Mouse (Mus musculus): Measurements from ENCODE around the gene Stat5b. TPM values are rescaled to one million over a fixed set of nuclear protein-coding genes. Genes with fewer than 3 reads are reported as not detected.

Stat5b gene
- polyA plus RNA-seq, 1 experiment from 2014 or later: 19.8 TPM

DNA sequence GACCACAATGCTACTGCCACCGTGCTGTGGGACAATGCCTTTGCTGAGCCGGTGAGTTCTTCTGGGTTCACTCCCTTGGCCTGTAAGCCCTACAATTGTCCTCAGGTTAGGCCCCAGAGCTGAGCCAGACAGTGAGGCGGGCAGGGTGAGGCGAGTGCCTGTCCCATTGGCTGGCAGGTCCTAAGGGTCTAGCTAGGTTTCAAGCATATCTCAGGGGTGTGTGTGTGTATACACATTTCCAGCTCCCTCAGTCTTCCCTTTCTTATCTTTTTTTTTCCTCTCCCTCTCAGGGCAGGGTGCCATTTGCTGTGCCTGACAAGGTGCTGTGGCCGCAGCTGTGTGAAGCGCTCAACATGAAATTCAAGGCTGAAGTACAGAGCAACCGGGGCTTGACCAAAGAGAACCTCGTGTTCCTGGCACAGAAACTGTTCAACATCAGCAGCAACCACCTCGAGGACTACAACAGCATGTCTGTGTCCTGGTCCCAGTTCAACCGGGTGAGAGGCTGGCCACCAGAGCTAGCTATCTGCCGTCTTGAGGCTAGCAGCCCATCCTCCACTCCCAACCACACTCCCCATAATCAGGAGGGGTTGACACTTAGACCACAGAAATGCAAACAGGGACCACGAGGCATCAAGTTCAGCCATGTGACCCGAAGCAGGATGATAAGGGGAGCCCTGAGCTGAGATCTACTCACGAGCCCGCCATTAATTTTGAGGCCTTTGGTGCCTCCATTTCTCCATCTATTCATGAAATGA, 29.0 kb upstream of the Stat5b start:
- Histone ChIP-seq H3K4me2 (replicated peaks; ENCODE audit: low read depth, low read length) (no peak overlapping the region), H3K36me3 (ENCODE audit: control insufficient read depth, insufficient read depth, low read length) (no peaks in the 10 kb centered on the region), H3K4me1 (ENCODE audit: control insufficient read depth, insufficient read depth, low read length) (no peaks in the 10 kb centered on the region), H3K9me3 (ENCODE audit: control insufficient read depth, low read length) (no peaks in the 10 kb centered on the region), H3K4me3 (ENCODE audit: low read length) (no peak overlapping the region), H3K9ac (ENCODE audit: low read depth, low read length) (no peak overlapping the region), H3K27ac (ENCODE audit: low read depth, low read length) (no peak overlapping the region), H3K27me3 (ENCODE audit: control insufficient read depth, insufficient read depth, low read length) (no peaks in the 10 kb centered on the region)
- no peak for ATAC-seq (ENCODE audit: low FRiP score, low TSS enrichment)
- WGBS: 88% methylated on average over 15 of the region's 15 CpGs

DNA sequence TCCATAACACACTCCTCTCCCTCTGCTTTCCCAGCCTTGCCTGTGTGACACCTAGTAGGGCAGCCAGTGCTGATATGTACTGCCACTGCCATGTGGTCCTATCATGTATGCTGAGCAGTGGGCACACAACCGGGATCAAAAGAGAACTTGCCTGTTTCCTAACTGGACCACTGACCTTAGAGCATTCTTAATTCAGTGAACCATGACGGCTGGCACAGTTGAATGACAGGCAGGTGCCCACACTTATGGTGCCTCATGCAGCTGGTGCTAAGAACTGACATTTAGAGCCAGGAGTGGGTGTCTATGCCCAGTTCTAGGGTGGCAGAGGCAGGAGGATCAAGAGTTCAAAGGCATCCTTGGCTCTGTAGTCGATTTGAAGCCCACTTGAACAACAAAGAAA, 25.2 kb upstream of the Stat5b start:
- Histone ChIP-seq H3K9ac (ENCODE audit: low read depth, low read length) (no peak overlapping the region), H3K36me3 (ENCODE audit: control insufficient read depth, insufficient read depth, low read length) (no peaks in the 10 kb centered on the region), H3K4me2 (replicated peaks; ENCODE audit: low read depth, low read length) (no peak overlapping the region), H3K27me3 (ENCODE audit: control insufficient read depth, insufficient read depth, low read length) (no peaks in the 10 kb centered on the region), H3K9me3 (ENCODE audit: control insufficient read depth, low read length) (no peaks in the 10 kb centered on the region), H3K27ac (ENCODE audit: low read depth, low read length) (no peak overlapping the region), H3K4me3 (ENCODE audit: low read length) (no peak overlapping the region), H3K4me1 (ENCODE audit: control insufficient read depth, insufficient read depth, low read length) (no peaks in the 10 kb centered on the region)
- ATAC-seq (ENCODE audit: low FRiP score, low TSS enrichment): no peak
- WGBS: 65% methylated on average over 3 of the region's 3 CpGs

DNA sequence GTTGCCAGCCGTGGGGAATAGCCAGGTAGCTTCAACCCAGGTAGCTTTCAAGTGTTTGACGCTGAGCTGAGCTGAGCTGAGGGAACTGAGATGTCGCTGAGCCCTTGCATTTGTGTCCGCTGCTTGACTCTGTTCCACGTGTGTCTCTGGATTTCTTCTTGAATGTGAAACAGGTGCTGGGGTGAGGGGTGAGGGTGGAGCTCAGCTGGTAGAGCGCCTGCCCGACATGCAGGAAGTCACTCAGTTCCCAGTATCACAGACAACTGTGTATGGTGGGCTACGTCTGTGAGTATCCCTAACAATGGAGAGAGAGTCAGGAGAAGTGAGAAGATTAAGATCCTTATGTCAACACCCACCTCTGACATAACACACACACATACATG, 20.4 kb upstream of the Stat5b start:
- Histone ChIP-seq H3K4me3 (ENCODE audit: low read length) (no peak overlapping the region), H3K9ac (ENCODE audit: low read depth, low read length) (no peak overlapping the region), H3K36me3 (ENCODE audit: control insufficient read depth, insufficient read depth, low read length) (no peaks in the 10 kb centered on the region), H3K4me2 (replicated peaks; ENCODE audit: low read depth, low read length) (no peak overlapping the region), H3K27ac (ENCODE audit: low read depth, low read length) (no peak overlapping the region), H3K9me3 (ENCODE audit: control insufficient read depth, low read length) (no peaks in the 10 kb centered on the region), H3K4me1 (ENCODE audit: control insufficient read depth, insufficient read depth, low read length) (no peaks in the 10 kb centered on the region), H3K27me3 (ENCODE audit: control insufficient read depth, insufficient read depth, low read length) (no peaks in the 10 kb centered on the region)
- 81% methylated on average over 8 of the region's 8 CpGs for WGBS
- no peak for ATAC-seq (ENCODE audit: low FRiP score, low TSS enrichment)

DNA sequence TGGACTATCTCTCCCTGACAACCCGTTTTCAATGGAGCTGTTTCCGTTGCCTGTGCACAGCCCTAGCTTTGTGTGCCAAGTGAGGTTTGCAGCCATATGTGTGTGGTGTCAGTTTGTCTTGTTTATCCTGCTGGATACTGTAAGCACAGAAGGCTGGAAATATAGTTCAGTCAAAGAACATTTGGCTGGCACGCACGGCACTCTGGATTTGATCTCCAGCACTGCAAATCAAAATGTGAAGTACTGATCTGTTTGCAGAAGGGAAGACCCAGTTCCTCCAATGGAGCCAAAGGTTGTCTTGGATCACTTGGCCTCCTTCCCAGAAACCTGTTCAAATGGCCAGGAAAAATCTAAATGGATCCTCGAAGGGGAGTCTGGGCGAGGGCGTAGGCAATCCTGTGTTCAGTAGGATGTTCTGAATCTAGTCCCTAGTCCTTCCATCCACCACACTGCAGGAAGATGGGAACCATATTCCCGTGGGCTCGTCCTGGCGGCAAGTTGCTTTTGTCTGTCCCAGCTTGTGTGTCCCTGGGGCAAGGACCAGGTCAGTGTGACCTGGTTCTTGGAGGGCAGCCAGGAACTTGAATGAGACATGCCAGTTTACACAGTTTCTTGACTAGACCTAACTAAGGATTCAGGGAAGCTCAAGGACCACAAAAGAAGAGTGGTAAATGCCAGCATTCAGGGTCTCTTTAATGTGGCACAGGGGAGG, 19.9 kb upstream of the Stat5b start:
- 80% methylated on average over 10 of the region's 10 CpGs for WGBS
- no peak overlapping the region for H3K4me2 ChIP-seq (replicated peaks; ENCODE audit: low read depth, low read length)
- no peak overlapping the region for H3K4me3 ChIP-seq (ENCODE audit: low read length)
- no peak for ATAC-seq (ENCODE audit: low FRiP score, low TSS enrichment)
- no peak overlapping the region for H3K27ac ChIP-seq (ENCODE audit: low read depth, low read length)
- no peaks in the 10 kb centered on the region for H3K36me3 ChIP-seq (ENCODE audit: control insufficient read depth, insufficient read depth, low read length)
- H3K9me3 ChIP-seq (ENCODE audit: control insufficient read depth, low read length): no peaks in the 10 kb centered on the region
- H3K9ac ChIP-seq (ENCODE audit: low read depth, low read length): no peak overlapping the region
- H3K27me3 ChIP-seq (ENCODE audit: control insufficient read depth, insufficient read depth, low read length): no peaks in the 10 kb centered on the region
- no peaks in the 10 kb centered on the region for H3K4me1 ChIP-seq (ENCODE audit: control insufficient read depth, insufficient read depth, low read length)

DNA sequence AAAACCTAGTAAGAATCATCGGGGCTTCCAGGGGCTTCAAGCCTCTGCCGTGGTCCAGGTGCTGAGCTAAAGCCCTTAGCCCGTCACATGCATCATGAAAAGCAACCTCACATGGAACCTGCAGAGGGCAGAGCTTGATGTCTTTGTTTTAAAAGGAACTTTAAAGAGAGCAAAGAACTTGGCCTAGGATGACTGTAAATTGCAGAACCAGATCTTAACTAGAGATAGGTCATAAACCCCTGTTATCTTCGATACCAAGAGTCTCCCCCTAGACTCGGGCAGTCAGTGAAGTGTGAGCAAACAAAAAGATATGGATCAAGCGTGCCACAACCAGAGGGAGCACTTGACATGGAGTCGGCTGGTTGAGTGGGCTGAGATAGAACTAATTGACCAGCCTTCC, 15.1 kb upstream of the Stat5b start:
- H3K4me1 ChIP-seq (ENCODE audit: control insufficient read depth, insufficient read depth, low read length): no peaks in the 10 kb centered on the region
- H3K27me3 ChIP-seq (ENCODE audit: control insufficient read depth, insufficient read depth, low read length): no peaks in the 10 kb centered on the region; the same call in 1 of the 2 replicates
- no peak for ATAC-seq (ENCODE audit: low FRiP score, low TSS enrichment)
- no peak overlapping the region for H3K27ac ChIP-seq (ENCODE audit: low read depth, low read length)
- H3K9ac ChIP-seq (ENCODE audit: low read depth, low read length): no peak overlapping the region
- 80% methylated on average over 7 of the region's 7 CpGs for WGBS
- no peak overlapping the region for H3K4me2 ChIP-seq (replicated peaks; ENCODE audit: low read depth, low read length)
- no peak overlapping the region for H3K4me3 ChIP-seq (ENCODE audit: low read length)
- no peaks in the 10 kb centered on the region for H3K9me3 ChIP-seq (ENCODE audit: control insufficient read depth, low read length)
- no peaks in the 10 kb centered on the region for H3K36me3 ChIP-seq (ENCODE audit: control insufficient read depth, insufficient read depth, low read length)

DNA sequence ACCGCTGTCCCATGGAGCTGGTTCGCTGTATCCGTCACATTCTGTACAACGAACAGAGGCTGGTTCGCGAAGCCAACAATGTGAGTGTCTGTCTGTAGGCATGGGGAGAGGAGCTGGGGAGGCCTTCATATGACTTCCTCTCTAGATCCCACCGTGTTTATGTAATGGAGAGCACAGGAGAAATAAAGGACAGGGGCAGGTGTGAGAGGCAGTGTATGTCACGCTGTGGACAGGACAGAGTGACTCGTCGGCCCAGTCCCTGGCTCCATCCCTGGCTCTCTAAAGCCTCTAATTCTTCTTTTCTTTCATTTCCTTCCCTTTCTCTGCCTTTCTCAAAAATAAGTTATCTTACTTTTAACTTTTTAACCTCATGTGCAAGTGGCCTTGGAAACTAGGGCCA, 12.6 kb upstream of the Stat5b start:
- Histone ChIP-seq H3K9ac (ENCODE audit: low read depth, low read length) (no peak overlapping the region), H3K4me3 (ENCODE audit: low read length) (no peak overlapping the region), H3K4me2 (replicated peaks; ENCODE audit: low read depth, low read length) (no peak overlapping the region), H3K36me3 (ENCODE audit: control insufficient read depth, insufficient read depth, low read length) (no peaks in the 10 kb centered on the region), H3K9me3 (ENCODE audit: control insufficient read depth, low read length) (no peaks in the 10 kb centered on the region), H3K4me1 (ENCODE audit: control insufficient read depth, insufficient read depth, low read length) (no peaks in the 10 kb centered on the region), H3K27me3 (ENCODE audit: control insufficient read depth, insufficient read depth, low read length) (peaks cover 11% of the 10 kb centered on the region; the same call in 1 of the 2 replicates), H3K27ac (ENCODE audit: low read depth, low read length) (no peak overlapping the region)
- ATAC-seq (ENCODE audit: low FRiP score, low TSS enrichment): no peak
- WGBS: 94% methylated on average over 10 of the region's 10 CpGs

DNA sequence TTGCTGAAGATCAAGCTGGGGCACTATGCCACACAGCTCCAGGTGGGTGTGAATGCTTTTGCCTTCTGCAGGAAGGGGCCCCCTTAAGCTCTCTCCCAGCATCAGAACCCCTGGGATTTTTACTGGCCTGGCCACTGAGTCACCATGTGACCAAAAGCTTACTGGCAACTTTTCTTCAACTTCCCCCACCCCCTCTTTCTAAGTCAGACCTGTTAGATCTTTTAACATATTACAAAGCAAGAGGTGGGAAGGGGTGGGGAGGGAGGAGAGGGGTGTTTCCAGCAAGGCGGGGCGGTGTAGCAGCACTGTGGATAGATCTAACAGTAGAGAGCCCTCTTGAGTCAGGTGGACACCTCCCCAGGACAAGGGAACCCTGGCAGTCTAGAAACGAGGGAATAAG, 11.3 kb upstream of the Stat5b start:
- Histone ChIP-seq H3K9me3 (ENCODE audit: control insufficient read depth, low read length) (no peaks in the 10 kb centered on the region), H3K9ac (ENCODE audit: low read depth, low read length) (no peak overlapping the region), H3K27me3 (ENCODE audit: control insufficient read depth, insufficient read depth, low read length) (peaks cover 12% of the 10 kb centered on the region; the same call in 1 of the 2 replicates), H3K4me1 (ENCODE audit: control insufficient read depth, insufficient read depth, low read length) (no peaks in the 10 kb centered on the region), H3K36me3 (ENCODE audit: control insufficient read depth, insufficient read depth, low read length) (no peaks in the 10 kb centered on the region), H3K27ac (ENCODE audit: low read depth, low read length) (no peak overlapping the region), H3K4me2 (replicated peaks; ENCODE audit: low read depth, low read length) (no peak overlapping the region), H3K4me3 (ENCODE audit: low read length) (no peak overlapping the region)
- no peak for ATAC-seq (ENCODE audit: low FRiP score, low TSS enrichment)
- 31% methylated on average over 3 of the region's 3 CpGs for WGBS

DNA sequence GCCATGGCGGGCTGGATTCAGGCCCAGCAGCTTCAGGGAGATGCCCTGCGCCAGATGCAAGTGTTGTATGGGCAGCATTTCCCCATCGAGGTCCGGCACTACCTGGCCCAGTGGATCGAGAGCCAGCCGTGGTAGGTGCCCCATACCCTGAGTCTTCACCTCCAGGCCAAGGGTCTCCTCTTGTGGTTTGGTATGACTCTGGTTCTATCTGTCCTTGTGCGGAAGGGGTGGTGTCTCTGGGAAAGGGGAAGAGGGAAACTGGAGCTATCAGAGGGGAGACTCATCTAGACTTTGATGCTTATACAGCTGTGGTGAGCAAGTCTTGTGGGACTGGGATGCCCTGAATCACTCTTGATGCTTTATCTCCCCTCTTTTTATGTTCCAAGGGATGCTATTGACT, 10.8 kb upstream of the Stat5b start:
- ATAC-seq (ENCODE audit: low FRiP score, low TSS enrichment): no peak
- H3K36me3 ChIP-seq (ENCODE audit: control insufficient read depth, insufficient read depth, low read length): no peaks in the 10 kb centered on the region
- no peak overlapping the region for H3K4me3 ChIP-seq (ENCODE audit: low read length)
- no peak overlapping the region for H3K27ac ChIP-seq (ENCODE audit: low read depth, low read length)
- H3K4me2 ChIP-seq (replicated peaks; ENCODE audit: low read depth, low read length): no peak overlapping the region
- peaks cover 12% of the 10 kb centered on the region; the same call in 1 of the 2 replicates for H3K27me3 ChIP-seq (ENCODE audit: control insufficient read depth, insufficient read depth, low read length)
- no peaks in the 10 kb centered on the region for H3K9me3 ChIP-seq (ENCODE audit: control insufficient read depth, low read length)
- H3K9ac ChIP-seq (ENCODE audit: low read depth, low read length): no peak overlapping the region
- H3K4me1 ChIP-seq (ENCODE audit: control insufficient read depth, insufficient read depth, low read length): no peaks in the 10 kb centered on the region
- 93% methylated on average over 7 of the region's 7 CpGs for WGBS
